Mouse (Mus musculus) heart, postnatal 0 days (tissue): ENCODE measurements at regions not wholly inside any gene's neighbourhood (a gene's known extent, or its start where the extent isn't known, plus 50 kb on each side); places are given as distances from the start of the nearest gene placed in this dataset.

Experiments used
- ATAC-seq: fragments of 200-750 bp; cut with Nextera tagmentation; 2 replicates; pipeline ENCODE4 v1.8.0; 2017; ENCODE audit warnings: low read depth, moderate number of reproducible peaks, moderate library complexity; ENCODE audit not compliant: insufficient read depth
- DNase-seq: peaks from one replicate; pipeline ENCODE4 v3.0.0-alpha.2; 2016; ENCODE audit warnings: low spot score
- H3K27ac ChIP-seq: fragments of 300-500 bp; sonication (generic); 2 replicates; pipeline ENCODE4 v1.5.1; 2014; ENCODE audit warnings: low read depth, mild to moderate bottlenecking
- H3K27me3 ChIP-seq: fragments of 300-500 bp; sonication (generic); 2 replicates; pipeline ENCODE4 v1.6.1; 2014; ENCODE audit warnings: low read length, mixed read lengths; ENCODE audit not compliant: control insufficient read depth, insufficient read depth
- H3K36me3 ChIP-seq: fragments of 300-500 bp; sonication (generic); replicated peaks from 2 replicates; pipeline ENCODE4 v1.6.1; 2014; ENCODE audit warnings: low read length, mixed read lengths; ENCODE audit not compliant: control insufficient read depth, insufficient read depth
- H3K4me1 ChIP-seq: fragments of 300-500 bp; sonication (generic); 2 replicates; pipeline ENCODE4 v1.6.1; 2014; ENCODE audit warnings: antibody characterized with exemption; ENCODE audit not compliant: control insufficient read depth, insufficient read depth
- H3K4me2 ChIP-seq: fragments of 300-500 bp; sonication (generic); 2 replicates; pipeline ENCODE4 v1.6.1; 2014; ENCODE audit warnings: low read depth, mild to moderate bottlenecking, low read length, moderate library complexity
- H3K4me3 ChIP-seq: fragments of 300-500 bp; sonication (generic); 2 replicates; pipeline ENCODE4 v1.5.1; 2014; ENCODE audit warnings: low read depth, low read length
- H3K9ac ChIP-seq: fragments of 300-500 bp; sonication (generic); replicated peaks from 2 replicates; pipeline ENCODE4 v1.6.1; 2014; ENCODE audit warnings: low read depth, low read length, mixed read lengths
- H3K9me3 ChIP-seq: fragments of 300-500 bp; sonication (generic); replicated peaks from 2 replicates; pipeline ENCODE4 v1.6.1; 2016; ENCODE audit warnings: low read length; ENCODE audit not compliant: control insufficient read depth
- CTCF ChIP-seq: IDR thresholded peaks from 2 replicates; pipeline ENCODE4 v1.5.1; 2016; ENCODE audit warnings: antibody characterized with exemption, control low read depth, low read depth
- EP300 ChIP-seq: IDR thresholded peaks from 2 replicates; pipeline ENCODE4 v1.6.1; 2016; ENCODE audit warnings: antibody characterized with exemption, low read depth
- WGBS: fragments of 180-500 bp; shearing (Covaris S2); extraction: QIAGEN DNeasy Blood & Tissue Kit; methylation state at CpG from one replicate; pipeline ENCODE4 v1.1.7; 2014; 5-methylcytosine and 5-hydroxymethylcytosine counted together

- Histone ChIP-seq H3K4me3 (no peak overlapping the region), H3K4me1 (no peaks in the 10 kb centered on the region), H3K9ac (no peak overlapping the region), H3K9me3 (no peaks in the 10 kb centered on the region), H3K27me3 (no peaks in the 10 kb centered on the region), H3K36me3 (no peaks in the 10 kb centered on the region), H3K27ac (no peak overlapping the region), H3K4me2 (no peak overlapping the region)
- 66% methylated on average over 4 of the region's 4 CpGs for WGBS
- ATAC-seq (no peak), DNase-seq (no peak)
- no peak for TF ChIP-seq CTCF
- no peak for TF ChIP-seq EP300
Observed at GRCm38 (mm10) chr7:138066921-138067320, 330.6 kb downstream of the Tcerg1l start.

DNA sequence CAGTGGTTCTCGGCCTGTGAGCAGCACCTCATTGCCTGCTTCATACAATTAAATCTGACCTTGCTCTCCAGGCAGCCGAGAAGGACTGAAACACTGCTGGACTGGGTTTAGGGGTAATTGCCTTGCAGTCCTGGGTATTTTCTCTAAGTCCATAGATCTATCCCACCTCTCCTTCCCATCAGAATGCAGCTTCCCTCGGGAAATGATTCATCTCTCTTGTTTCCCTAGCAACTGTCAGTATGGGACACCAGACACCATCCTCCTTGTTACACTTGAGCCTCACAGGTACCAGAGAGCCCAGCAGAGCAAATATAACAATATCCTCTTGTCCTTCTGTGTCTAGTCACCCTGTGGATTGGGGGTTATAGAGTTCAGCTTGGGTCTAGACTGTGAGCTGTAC, 322.3 kb downstream of the Tcerg1l start:
- DNase-seq: no peak
- no peaks in the 10 kb centered on the region for H3K9me3 ChIP-seq
- no peak overlapping the region for H3K4me2 ChIP-seq
- no peaks in the 10 kb centered on the region for H3K27me3 ChIP-seq
- H3K4me3 ChIP-seq: no peak overlapping the region
- H3K27ac ChIP-seq: no peak overlapping the region
- no peak for ATAC-seq
- no peaks in the 10 kb centered on the region for H3K36me3 ChIP-seq
- TF ChIP-seq EP300 (no peak), CTCF (no peak)
- no peak overlapping the region for H3K9ac ChIP-seq
- H3K4me1 ChIP-seq: no peaks in the 10 kb centered on the region
- 64% methylated on average over 3 of the region's 3 CpGs for WGBS

GRCm38 (mm10) chr7:138083980-138084379, 313.6 kb downstream of the Tcerg1l start:
- no peak overlapping the region for H3K9ac ChIP-seq
- H3K27ac ChIP-seq: no peak overlapping the region
- H3K4me2 ChIP-seq: no peak overlapping the region
- 20% methylated on average over 5 of the region's 5 CpGs for WGBS
- H3K4me3 ChIP-seq: no peak overlapping the region
- DNase-seq: peak; percentile 88
- no peaks in the 10 kb centered on the region for H3K4me1 ChIP-seq
- TF ChIP-seq EP300 (no peak), CTCF (peak; percentile 90)
- H3K36me3 ChIP-seq: no peaks in the 10 kb centered on the region
- H3K27me3 ChIP-seq: no peaks in the 10 kb centered on the region
- no peaks in the 10 kb centered on the region for H3K9me3 ChIP-seq
- ATAC-seq: peak; percentile 79

GRCm38 (mm10) chr7:138107471-138108210, 289.9 kb downstream of the Tcerg1l start:
- Histone ChIP-seq H3K4me3 (no peak overlapping the region), H3K9me3 (no peaks in the 10 kb centered on the region), H3K27me3 (no peaks in the 10 kb centered on the region), H3K27ac (no peak overlapping the region), H3K4me2 (no peak overlapping the region), H3K9ac (no peak overlapping the region), H3K4me1 (no peaks in the 10 kb centered on the region), H3K36me3 (no peaks in the 10 kb centered on the region)
- ATAC-seq (no peak), DNase-seq (no peak)
- TF ChIP-seq CTCF (no peak), EP300 (no peak)
- 58% methylated on average over 7 of the region's 7 CpGs for WGBS

- 22% methylated on average over 4 of the region's 4 CpGs for WGBS
- Histone ChIP-seq H3K4me2 (no peak overlapping the region), H3K9me3 (no peaks in the 10 kb centered on the region), H3K36me3 (no peaks in the 10 kb centered on the region), H3K27ac (no peak overlapping the region), H3K4me3 (no peak overlapping the region), H3K9ac (no peak overlapping the region), H3K27me3 (no peaks in the 10 kb centered on the region), H3K4me1 (no peaks in the 10 kb centered on the region)
- ATAC-seq (no peak), DNase-seq (no peak)
- TF ChIP-seq CTCF (no peak), EP300 (no peak)
Observed at GRCm38 (mm10) chr7:138121497-138121896, 276.0 kb downstream of the Tcerg1l start.

DNA sequence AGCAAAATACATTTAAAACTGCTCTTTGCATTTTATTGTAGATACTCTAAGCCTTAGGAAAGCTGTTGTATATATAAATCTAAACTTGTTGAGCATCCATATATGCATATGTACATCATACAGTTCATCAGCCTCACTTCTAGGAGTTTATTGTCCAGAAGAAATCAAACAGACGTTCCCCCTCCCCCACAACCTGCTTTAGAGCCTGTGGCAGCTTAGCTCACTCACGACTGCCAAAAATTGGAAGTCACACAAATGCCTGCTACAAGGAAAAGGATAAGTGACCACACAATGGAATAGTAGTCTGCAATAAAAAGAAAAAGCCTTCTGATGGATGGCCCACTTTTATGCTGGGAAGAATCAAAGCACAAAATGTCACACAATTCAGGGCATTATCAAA, 267.8 kb downstream of the Tcerg1l start:
- H3K27me3 ChIP-seq: no peaks in the 10 kb centered on the region
- 46% methylated on average over 2 of the region's 2 CpGs for WGBS
- no peak overlapping the region for H3K9ac ChIP-seq
- DNase-seq (no peak), ATAC-seq (no peak)
- no peak overlapping the region for H3K27ac ChIP-seq
- H3K9me3 ChIP-seq: no peaks in the 10 kb centered on the region
- H3K36me3 ChIP-seq: no peaks in the 10 kb centered on the region
- H3K4me1 ChIP-seq: no peaks in the 10 kb centered on the region
- H3K4me2 ChIP-seq: no peak overlapping the region
- TF ChIP-seq CTCF (no peak), EP300 (no peak)
- H3K4me3 ChIP-seq: no peak overlapping the region
